Mouse (Mus musculus): ENCODE measurements around the gene Trip6. TPM values are rescaled to one million over a fixed set of nuclear protein-coding genes. Genes with fewer than 3 reads are reported as not detected.

Gene Trip6
- 6.0 TPM for total RNA-seq (2023)

GRCm38 (mm10) chr5:137314193-137315083 lies at the start of gene Trip6:
TSS of gene Trip6 (minus strand) at chr5:137314404.

GRCm38 (mm10) chr5:137349384-137350204 lies 35.4 kb upstream of the Trip6 start, which contains the start of gene Ephb4:
TSS of gene Ephb4 (plus strand) at chr5:137350109.

GRCm38 (mm10) chr5:137333512-137334174 lies 19.4 kb upstream of the Trip6 start, which contains the start of gene Slc12a9:
TSS of gene Slc12a9 (minus strand) at chr5:137333597.

GRCm38 (mm10) chr5:137307071-137307912 lies 6.9 kb downstream of the Trip6 start, which contains the start of gene Srrt:
TSS of gene Srrt (minus strand) at chr5:137307674.

GRCm38 (mm10) chr5:137293839-137294743 lies 20.1 kb downstream of the Trip6 start, which contains the start of gene Ufsp1:
TSS of gene Ufsp1 (plus strand) at chr5:137294629.

GRCm38 (mm10) chr5:137287032-137287952 lies 26.9 kb downstream of the Trip6 start, which contains the start of gene Ache:
TSS of gene Ache (plus strand) at chr5:137287519.

Other genes with a start within 250 kb of the Trip6 start
- 0.53 TPM for gene Serpine1, start 242.1 kb downstream of the Trip6 start, total RNA-seq (2023)
- gene Trim56, start 198.2 kb downstream of the Trip6 start, total RNA-seq (2023) = 77.6 TPM
- not detected for gene Muc3, start 165.1 kb downstream of the Trip6 start, total RNA-seq (2023)
- gene Muc3a, start 102.0 kb downstream of the Trip6 start, total RNA-seq (2023) = 11.7 TPM
- gene Ache, start 26.9 kb downstream of the Trip6 start, total RNA-seq (2023) = 0.44 TPM
- gene Ufsp1, start 19.8 kb downstream of the Trip6 start, total RNA-seq (2023) = 0.76 TPM
- 437 TPM for gene Srrt, start 6.7 kb downstream of the Trip6 start, total RNA-seq (2023)
- 16.2 TPM for gene Slc12a9, start 19.2 kb upstream of the Trip6 start, total RNA-seq (2023)
- 0.15 TPM for gene Ephb4, start 35.7 kb upstream of the Trip6 start, total RNA-seq (2023)
- 0.35 TPM for gene Zan, start 162.7 kb upstream of the Trip6 start, total RNA-seq (2023)
- 27.2 TPM for gene Pop7, start 188.1 kb upstream of the Trip6 start, total RNA-seq (2023)
- gene Gigyf1, start 204.1 kb upstream of the Trip6 start, total RNA-seq (2023) = 93.3 TPM
- gene Epo, start 218.8 kb upstream of the Trip6 start, total RNA-seq (2023) = not detected
- 259 TPM for gene Gnb2, start 219.1 kb upstream of the Trip6 start, total RNA-seq (2023)
- not detected for gene Actl6b, start 239.1 kb upstream of the Trip6 start, total RNA-seq (2023)